Mouse (Mus musculus) myocyte (in vitro differentiated cells): ENCODE results near the gene Lama4.

Experiments
- CEBPB ChIP-seq: IDR thresholded peaks from 2 replicates; pipeline ENCODE4 v1.6.1; 2011; ENCODE audit warnings: mild to moderate bottlenecking, moderate library complexity; ENCODE audit not compliant: poor library complexity, insufficient read depth, severe bottlenecking
- MAX ChIP-seq: IDR thresholded peaks from one replicate; pipeline ENCODE4 v1.6.1; 2011; ENCODE audit warnings: low read depth, mild to moderate bottlenecking, control low read depth
- POLR2A ChIP-seq: IDR thresholded peaks from one replicate; pipeline ENCODE4 v1.6.1; 2011; ENCODE audit warnings: low read depth, mild to moderate bottlenecking, control low read depth, moderate library complexity; ENCODE audit not compliant: insufficient read length
- POLR2AphosphoS2 ChIP-seq: IDR thresholded peaks from one replicate; pipeline ENCODE4 v1.6.1; 2011; ENCODE audit warnings: low read depth, control low read depth; ENCODE audit not compliant: insufficient read length
- REST ChIP-seq: IDR thresholded peaks from one replicate; pipeline ENCODE4 v1.6.1; 2011; ENCODE audit warnings: mild to moderate bottlenecking, control low read depth, moderate library complexity; ENCODE audit not compliant: insufficient read depth, insufficient read length

GRCm38 (mm10) chr10:38986053-38986452 lies 20.7 kb downstream of the Lama4 start:
- TF ChIP-seq POLR2A (no peak), MAX (no peak), POLR2AphosphoS2 (no peak), CEBPB (no peak), REST (no peak)
